Mouse (Mus musculus): Measurements from ENCODE around the gene Itgb3bp. TPM values are rescaled to one million over a fixed set of nuclear protein-coding genes. Genes with fewer than 3 reads are reported as not detected.

Itgb3bp gene
- 0.38 and 0.52 TPM in 2 replicates for polyA plus RNA-seq (2012; rRNA removed)

DNA sequence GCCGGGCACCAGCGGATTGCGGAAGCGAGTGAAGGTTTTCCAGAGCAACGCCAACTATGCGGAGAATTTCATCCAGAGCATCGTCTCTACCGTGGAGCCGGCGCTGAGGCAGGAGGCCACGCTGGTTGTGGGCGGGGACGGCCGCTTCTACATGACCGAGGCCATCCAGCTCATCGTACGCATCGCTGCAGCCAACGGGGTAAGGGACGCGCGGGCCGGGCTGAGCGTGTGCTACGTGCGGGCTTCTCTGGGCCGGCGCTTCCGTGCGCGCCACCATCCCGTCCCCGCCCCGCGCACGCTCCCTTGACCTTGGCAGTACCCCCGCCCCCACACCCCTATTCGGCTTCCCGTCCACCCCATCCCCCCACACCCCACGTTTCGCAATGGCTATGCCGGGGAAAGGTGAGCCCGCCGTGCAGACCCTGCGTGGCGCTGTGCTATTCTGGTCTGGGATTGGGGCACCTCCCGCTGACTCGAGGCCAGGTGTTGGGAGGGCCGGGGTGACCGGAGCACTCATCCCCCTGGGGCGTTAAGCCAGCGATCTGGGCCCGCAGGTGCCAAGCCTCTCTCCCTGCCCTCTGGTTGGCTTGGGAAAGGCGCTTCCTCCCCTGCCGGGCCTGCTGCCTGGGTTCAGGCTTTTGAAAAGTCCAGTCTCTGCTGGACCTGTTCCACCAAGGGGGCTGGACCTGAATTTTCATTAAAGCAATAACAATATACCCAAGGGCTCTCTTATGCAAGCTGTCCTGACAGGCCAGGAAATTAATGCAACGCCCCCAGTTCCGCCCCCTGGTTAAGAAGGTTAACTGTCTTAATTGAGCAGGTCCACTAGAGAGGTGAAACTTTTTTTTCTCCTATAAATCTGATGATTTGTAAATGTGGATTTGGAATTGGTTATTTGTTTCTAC, at the start of gene Itgb3bp:
Itgb3bp (minus strand) TSS at position 201 of the 905 bp plus-strand sequence.
- peak; percentile 64 for DNase-seq
- H3K4me3 ChIP-seq (replicated peaks; ENCODE audit: extremely low read depth, low read depth, low read length): peak within 1 kb of the TSS; percentile 97
- no peak; the same call in 1 of the 2 replicates for TF ChIP-seq POLR2A (IDR thresholded peaks at IDR 0.05; ENCODE audit: borderline replicate concordance, extremely low read depth, low read depth, low read length)
- TF ChIP-seq CTCF (IDR thresholded peaks at IDR 0.05; ENCODE audit: insufficient read depth, low read length): no peak
- WGBS: 2% methylated on average over 57 of the region's 57 CpGs
- no peaks in the 10 kb centered on the region for H3K4me1 ChIP-seq (ENCODE audit: control insufficient read depth, insufficient read depth, low read length)

DNA sequence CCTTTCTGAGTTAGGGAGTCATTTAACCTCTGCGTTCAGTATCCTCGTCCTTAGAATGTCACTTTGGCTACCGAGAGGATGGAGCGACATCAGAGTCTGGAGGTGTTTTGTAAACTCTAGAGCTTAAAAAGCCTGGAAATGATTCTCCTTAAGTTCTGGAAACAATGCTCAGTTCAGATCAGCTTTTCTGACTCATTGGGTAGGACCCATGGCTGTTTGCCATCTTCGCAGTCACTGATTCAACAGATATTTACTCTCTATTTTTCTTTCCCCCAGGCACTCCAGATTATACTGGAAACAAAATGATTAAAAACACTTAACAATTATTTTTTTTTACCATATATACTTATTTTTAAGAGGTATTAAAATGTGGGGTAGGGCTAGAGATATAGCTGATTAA, 49.7 kb upstream of the Itgb3bp start:
- WGBS: 66% methylated on average over 5 of the region's 5 CpGs
- TF ChIP-seq POLR2A (IDR thresholded peaks at IDR 0.05; ENCODE audit: borderline replicate concordance, extremely low read depth, low read depth, low read length) (no peak), CTCF (IDR thresholded peaks at IDR 0.05; ENCODE audit: insufficient read depth, low read length) (no peak)
- no peak for DNase-seq
- Histone ChIP-seq H3K4me3 (replicated peaks; ENCODE audit: extremely low read depth, low read depth, low read length) (no peak overlapping the region), H3K4me1 (ENCODE audit: control insufficient read depth, insufficient read depth, low read length) (no peaks in the 10 kb centered on the region)

DNA sequence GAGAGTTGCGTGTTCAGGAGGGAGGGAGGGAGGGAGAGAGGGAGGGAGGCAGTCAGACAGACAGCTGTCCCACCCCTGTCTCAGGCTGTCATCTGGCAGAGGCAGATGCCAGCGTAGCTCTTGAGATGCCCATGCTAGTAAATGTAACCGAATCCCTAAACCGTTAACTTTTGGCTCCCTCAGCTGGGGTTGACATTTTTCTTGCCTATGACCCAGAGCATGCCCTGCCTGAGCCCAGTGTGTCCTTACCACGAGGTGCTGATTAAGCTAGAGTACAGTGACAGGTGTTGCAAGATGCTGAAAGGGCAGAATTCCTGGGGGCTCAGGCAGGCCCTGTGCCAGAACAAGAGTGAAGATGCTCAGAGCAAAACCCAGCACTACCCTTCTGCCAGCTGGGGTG, 44.8 kb upstream of the Itgb3bp start:
- H3K4me3 ChIP-seq (replicated peaks; ENCODE audit: extremely low read depth, low read depth, low read length): no peak overlapping the region
- DNase-seq: no peak
- H3K4me1 ChIP-seq (ENCODE audit: control insufficient read depth, insufficient read depth, low read length): no peaks in the 10 kb centered on the region
- TF ChIP-seq POLR2A (IDR thresholded peaks at IDR 0.05; ENCODE audit: borderline replicate concordance, extremely low read depth, low read depth, low read length): no peak
- no peak for TF ChIP-seq CTCF (IDR thresholded peaks at IDR 0.05; ENCODE audit: insufficient read depth, low read length)
- WGBS: 68% methylated on average over 5 of the region's 5 CpGs

DNA sequence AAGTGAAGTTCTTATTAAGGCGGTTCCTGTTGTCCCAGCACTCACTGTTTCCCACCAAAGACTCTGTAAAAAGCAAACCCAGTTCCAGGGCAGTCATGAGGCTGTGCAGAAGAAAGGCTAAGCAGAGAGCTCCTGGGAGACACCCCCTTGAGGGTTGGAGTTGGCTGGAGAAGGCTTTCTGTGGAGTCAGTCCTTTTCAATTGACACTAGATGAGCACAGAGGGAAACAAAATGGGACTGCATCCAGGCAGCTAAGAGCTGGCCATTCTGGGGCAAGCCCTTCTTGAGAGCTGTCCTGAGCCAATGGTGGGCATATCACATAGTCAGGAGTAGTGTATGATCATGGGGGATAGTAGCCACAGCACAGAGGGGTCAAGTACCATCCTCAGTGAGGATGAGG, 44.3 kb upstream of the Itgb3bp start:
- no peaks in the 10 kb centered on the region for H3K4me1 ChIP-seq (ENCODE audit: control insufficient read depth, insufficient read depth, low read length)
- no peak for DNase-seq
- 96% methylated on average over 1 of the region's 1 CpGs for WGBS
- TF ChIP-seq CTCF (IDR thresholded peaks at IDR 0.05; ENCODE audit: insufficient read depth, low read length) (no peak), POLR2A (IDR thresholded peaks at IDR 0.05; ENCODE audit: borderline replicate concordance, extremely low read depth, low read depth, low read length) (no peak)
- H3K4me3 ChIP-seq (replicated peaks; ENCODE audit: extremely low read depth, low read depth, low read length): no peak overlapping the region

DNA sequence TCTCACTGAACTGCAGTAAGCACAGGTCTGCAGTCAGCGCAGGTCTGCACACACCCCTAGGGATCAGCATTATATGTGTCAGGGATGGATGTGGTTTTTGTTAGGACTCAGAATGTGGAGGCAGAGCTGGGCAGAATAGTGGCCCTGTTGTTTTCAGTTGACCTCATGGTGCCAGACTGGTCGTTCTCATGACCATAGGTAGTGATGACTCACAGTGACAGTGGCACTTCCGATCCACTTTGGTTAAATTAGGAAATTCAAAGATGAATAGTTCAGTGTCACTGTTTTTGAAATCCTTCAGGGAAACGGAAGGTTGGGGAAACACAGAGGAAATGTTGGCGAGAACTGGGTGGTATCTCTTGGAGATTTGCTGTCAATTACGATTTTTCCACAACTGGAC, 43.3 kb upstream of the Itgb3bp start:
- no peak for TF ChIP-seq CTCF (IDR thresholded peaks at IDR 0.05; ENCODE audit: insufficient read depth, low read length)
- TF ChIP-seq POLR2A (IDR thresholded peaks at IDR 0.05; ENCODE audit: borderline replicate concordance, extremely low read depth, low read depth, low read length): no peak
- no peak for DNase-seq
- 86% methylated on average over 6 of the region's 6 CpGs for WGBS
- Histone ChIP-seq H3K4me1 (ENCODE audit: control insufficient read depth, insufficient read depth, low read length) (no peaks in the 10 kb centered on the region), H3K4me3 (replicated peaks; ENCODE audit: extremely low read depth, low read depth, low read length) (no peak overlapping the region)

DNA sequence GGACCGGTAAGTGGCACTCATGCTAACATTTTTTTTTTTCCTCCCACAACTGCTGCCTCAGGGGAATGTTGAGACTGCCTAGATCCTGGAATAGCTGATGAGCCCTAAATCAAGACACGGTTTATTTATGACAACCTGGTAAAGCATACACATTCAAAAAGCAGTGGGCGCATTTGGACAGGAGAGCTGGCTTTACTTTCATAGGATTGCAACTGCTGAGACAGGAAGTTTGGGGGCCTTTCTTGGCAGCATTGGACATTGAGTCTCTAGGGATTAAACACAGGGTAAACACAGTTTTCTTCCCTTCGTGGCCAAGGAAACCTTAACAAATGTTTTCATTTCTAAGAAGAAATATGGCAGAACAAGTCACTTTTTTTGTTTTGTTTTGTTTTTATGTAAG, 40.5 kb upstream of the Itgb3bp start:
- no peaks in the 10 kb centered on the region for H3K4me1 ChIP-seq (ENCODE audit: control insufficient read depth, insufficient read depth, low read length)
- H3K4me3 ChIP-seq (replicated peaks; ENCODE audit: extremely low read depth, low read depth, low read length): no peak overlapping the region
- TF ChIP-seq POLR2A (IDR thresholded peaks at IDR 0.05; ENCODE audit: borderline replicate concordance, extremely low read depth, low read depth, low read length): no peak
- no peak for TF ChIP-seq CTCF (IDR thresholded peaks at IDR 0.05; ENCODE audit: insufficient read depth, low read length)
- DNase-seq: no peak
- 45% methylated on average over 4 of the region's 4 CpGs for WGBS

DNA sequence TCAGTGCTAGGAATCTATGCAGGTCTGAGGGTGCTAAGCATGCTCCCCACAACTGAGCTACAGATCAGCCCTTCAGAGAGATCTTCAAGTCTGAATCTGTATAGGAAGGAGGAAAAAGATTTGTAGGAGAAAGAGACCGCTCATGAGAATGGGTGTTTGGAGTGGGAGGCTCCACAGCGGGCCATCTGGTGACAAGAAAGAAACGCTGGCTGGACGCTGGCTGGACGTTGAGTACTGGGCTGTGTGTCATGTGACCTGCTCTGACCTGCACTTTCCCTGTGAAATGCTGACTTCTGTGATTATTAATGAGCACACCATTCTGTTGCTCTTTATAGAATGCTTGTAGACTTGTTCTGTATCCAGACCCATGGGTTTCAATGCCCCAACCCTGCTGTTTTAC, 39.7 kb upstream of the Itgb3bp start:
- no peak for DNase-seq
- H3K4me1 ChIP-seq (ENCODE audit: control insufficient read depth, insufficient read depth, low read length): no peaks in the 10 kb centered on the region
- H3K4me3 ChIP-seq (replicated peaks; ENCODE audit: extremely low read depth, low read depth, low read length): no peak overlapping the region
- WGBS: 50% methylated on average over 5 of the region's 5 CpGs
- TF ChIP-seq POLR2A (IDR thresholded peaks at IDR 0.05; ENCODE audit: borderline replicate concordance, extremely low read depth, low read depth, low read length) (no peak), CTCF (IDR thresholded peaks at IDR 0.05; ENCODE audit: insufficient read depth, low read length) (no peak)

DNA sequence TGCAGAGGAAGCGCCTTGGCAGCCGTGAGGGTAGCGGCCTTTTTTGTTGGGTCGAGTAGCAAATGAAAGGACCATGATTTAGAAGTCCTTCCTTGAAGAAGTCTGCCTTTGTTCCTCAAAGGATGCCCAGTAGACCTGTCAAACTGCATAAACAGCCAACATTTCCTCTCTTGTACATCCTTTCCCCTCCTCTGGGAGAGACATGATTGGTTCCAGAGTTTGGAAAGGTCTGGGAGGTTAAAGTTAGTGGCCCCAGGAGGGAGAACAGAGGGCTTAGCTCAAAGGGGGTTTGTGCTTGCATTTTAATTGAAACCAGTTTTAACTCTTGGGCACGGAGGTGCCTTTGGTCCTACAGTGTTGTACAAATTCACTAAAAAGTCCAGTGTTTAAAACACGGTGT, 36.9 kb upstream of the Itgb3bp start:
- no peak for DNase-seq
- WGBS: 88% methylated on average over 6 of the region's 6 CpGs
- no peak overlapping the region for H3K4me3 ChIP-seq (replicated peaks; ENCODE audit: extremely low read depth, low read depth, low read length)
- no peaks in the 10 kb centered on the region for H3K4me1 ChIP-seq (ENCODE audit: control insufficient read depth, insufficient read depth, low read length)
- TF ChIP-seq CTCF (IDR thresholded peaks at IDR 0.05; ENCODE audit: insufficient read depth, low read length) (no peak), POLR2A (IDR thresholded peaks at IDR 0.05; ENCODE audit: borderline replicate concordance, extremely low read depth, low read depth, low read length) (no peak)

DNA sequence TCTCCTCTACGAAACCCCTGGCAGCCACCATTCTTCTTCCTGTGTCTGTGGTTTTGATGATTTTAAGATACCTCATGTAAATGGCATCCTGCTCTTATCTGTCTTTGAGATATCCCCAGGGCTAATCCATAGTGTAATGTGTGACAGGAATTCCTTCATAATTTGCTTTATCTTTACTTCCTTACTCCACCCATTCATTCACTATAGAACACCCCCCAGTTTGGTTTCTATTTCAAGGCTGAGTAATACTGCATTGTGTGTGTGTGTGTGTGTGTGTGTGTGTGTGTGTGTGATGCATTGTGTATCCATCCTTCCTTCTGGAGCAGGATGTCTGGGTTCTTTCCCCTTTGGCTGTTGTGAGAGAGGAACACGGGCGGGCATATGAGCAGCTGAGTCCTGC, 29.7 kb upstream of the Itgb3bp start:
- TF ChIP-seq CTCF (IDR thresholded peaks at IDR 0.05; ENCODE audit: insufficient read depth, low read length) (no peak), POLR2A (IDR thresholded peaks at IDR 0.05; ENCODE audit: borderline replicate concordance, extremely low read depth, low read depth, low read length) (no peak)
- WGBS: 50% methylated on average over 3 of the region's 3 CpGs
- H3K4me1 ChIP-seq (ENCODE audit: control insufficient read depth, insufficient read depth, low read length): no peaks in the 10 kb centered on the region; the same call in 1 of the 2 replicates
- H3K4me3 ChIP-seq (replicated peaks; ENCODE audit: extremely low read depth, low read depth, low read length): no peak overlapping the region
- no peak for DNase-seq

Data from lung, adult 2 months (tissue).